Mouse (Mus musculus): ENCODE results near the gene Pard3. TPM values are rescaled to one million over a fixed set of nuclear protein-coding genes. Genes with fewer than 3 reads are reported as not detected.

Gene Pard3
- polyA plus RNA-seq, 1 experiment from 2014 or later: 24.2 TPM

DNA sequence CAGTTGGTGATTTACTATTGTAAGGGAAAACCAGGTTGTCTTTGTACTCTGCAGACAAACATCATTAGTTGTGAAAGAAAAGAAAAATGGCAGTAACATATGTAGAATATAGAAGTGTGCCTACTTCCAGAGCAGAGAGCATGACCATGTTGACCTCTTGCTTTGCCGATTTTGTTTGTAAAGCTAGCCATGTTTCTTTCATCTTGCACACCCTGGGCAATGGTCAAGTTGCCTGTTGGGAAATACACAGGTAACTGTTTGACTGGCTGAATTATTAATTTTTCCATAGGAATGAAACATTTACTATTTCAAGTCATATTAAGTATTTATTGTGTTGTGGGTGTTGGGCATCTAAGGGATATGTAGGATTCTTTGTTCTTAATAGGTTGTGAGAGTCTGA, 2.1 kb downstream of the Pard3 start:
- DNase-seq (ENCODE audit: low spot score): no peak
- H3K27me3 ChIP-seq (ENCODE audit: insufficient read depth, poor library complexity, severe bottlenecking): no peaks in the 10 kb centered on the region
- H3K27ac ChIP-seq: peak overlapping the region; percentile 99; the same call in 1 of the 2 replicates
- H3K4me1 ChIP-seq (replicated peaks): peaks cover 58% of the 10 kb centered on the region
- H3K9me3 ChIP-seq: no peaks in the 10 kb centered on the region
- H3K36me3 ChIP-seq: no peaks in the 10 kb centered on the region
- H3K4me3 ChIP-seq: peak overlapping the region; percentile 85
- 55% methylated on average over 1 of the region's 1 CpGs for WGBS

DNA sequence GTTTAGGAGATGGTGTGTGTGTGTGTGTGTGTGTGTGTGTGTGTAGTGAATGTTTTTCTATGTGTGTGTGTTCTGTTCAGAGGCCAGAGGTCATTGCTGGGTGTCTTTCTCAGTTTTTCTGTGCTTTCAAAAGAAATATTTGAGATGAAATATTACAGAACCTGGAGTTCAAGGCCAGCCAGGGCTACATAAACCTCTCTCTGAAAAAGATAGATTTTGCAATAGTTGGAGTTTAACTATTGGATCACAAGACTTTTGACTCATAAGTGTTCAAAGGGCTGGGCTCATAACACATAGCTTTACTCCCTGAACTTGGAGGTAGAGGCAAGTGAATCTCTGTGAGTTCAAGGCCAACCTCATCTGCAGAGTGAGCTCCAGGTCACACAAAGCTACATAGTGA, 2.8 kb downstream of the Pard3 start:
- peaks cover 64% of the 10 kb centered on the region for H3K4me1 ChIP-seq (replicated peaks)
- H3K9me3 ChIP-seq: no peaks in the 10 kb centered on the region
- H3K4me3 ChIP-seq: no peak overlapping the region; the same call in 1 of the 2 replicates
- H3K27me3 ChIP-seq (ENCODE audit: insufficient read depth, poor library complexity, severe bottlenecking): no peaks in the 10 kb centered on the region
- no peaks in the 10 kb centered on the region for H3K36me3 ChIP-seq
- DNase-seq (ENCODE audit: low spot score): no peak
- H3K27ac ChIP-seq: no peak overlapping the region

GRCm38 (mm10) chr8:127068719-127069118, 5.0 kb downstream of the Pard3 start:
- peaks cover 63% of the 10 kb centered on the region for H3K4me1 ChIP-seq (replicated peaks)
- 91% methylated on average over 3 of the region's 3 CpGs for WGBS
- no peaks in the 10 kb centered on the region for H3K9me3 ChIP-seq
- no peaks in the 10 kb centered on the region for H3K36me3 ChIP-seq
- H3K27ac ChIP-seq: no peak overlapping the region
- H3K27me3 ChIP-seq (ENCODE audit: insufficient read depth, poor library complexity, severe bottlenecking): no peaks in the 10 kb centered on the region
- no peak for DNase-seq (ENCODE audit: low spot score)
- no peak overlapping the region for H3K4me3 ChIP-seq

DNA sequence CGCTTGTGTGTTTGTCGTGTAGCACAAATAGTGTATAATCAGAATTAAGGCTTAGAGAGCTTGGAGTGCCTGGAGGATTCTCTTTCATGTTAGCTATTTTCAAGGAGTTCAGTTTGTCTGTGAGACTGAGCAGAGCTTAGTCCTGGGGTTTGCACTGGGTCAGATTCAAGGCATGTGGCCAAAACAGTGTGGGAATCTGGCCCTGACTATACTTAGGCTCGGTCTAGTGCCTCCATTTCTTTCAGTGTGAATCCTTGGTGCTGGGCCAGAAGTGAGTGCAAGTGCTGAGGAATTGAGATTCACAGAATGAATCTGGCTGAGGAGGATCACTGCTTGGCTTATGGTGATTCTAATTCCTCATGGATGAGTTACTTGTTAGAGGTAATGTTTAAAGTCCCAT, 6.5 kb downstream of the Pard3 start:
- Histone ChIP-seq H3K27ac (no peak overlapping the region), H3K9me3 (no peaks in the 10 kb centered on the region), H3K27me3 (ENCODE audit: insufficient read depth, poor library complexity, severe bottlenecking) (no peaks in the 10 kb centered on the region), H3K4me3 (no peak overlapping the region), H3K36me3 (no peaks in the 10 kb centered on the region), H3K4me1 (replicated peaks) (peaks cover 55% of the 10 kb centered on the region)
- WGBS: 88% methylated on average over 3 of the region's 3 CpGs
- no peak for DNase-seq (ENCODE audit: low spot score)

GRCm38 (mm10) chr8:127073052-127073618, 9.4 kb downstream of the Pard3 start:
- no peak for DNase-seq (ENCODE audit: low spot score)
- Histone ChIP-seq H3K4me1 (replicated peaks) (peaks cover 49% of the 10 kb centered on the region), H3K4me3 (no peak overlapping the region), H3K27me3 (ENCODE audit: insufficient read depth, poor library complexity, severe bottlenecking) (no peaks in the 10 kb centered on the region), H3K9me3 (no peaks in the 10 kb centered on the region), H3K27ac (no peak overlapping the region), H3K36me3 (no peaks in the 10 kb centered on the region)
- 70% methylated on average over 5 of the region's 5 CpGs for WGBS

- no peak overlapping the region for H3K27ac ChIP-seq
- no peak overlapping the region for H3K4me3 ChIP-seq
- DNase-seq (ENCODE audit: low spot score): no peak
- peaks cover 51% of the 10 kb centered on the region for H3K4me1 ChIP-seq (replicated peaks)
- 85% methylated on average over 7 of the region's 7 CpGs for WGBS
- H3K9me3 ChIP-seq: no peaks in the 10 kb centered on the region
- no peaks in the 10 kb centered on the region for H3K36me3 ChIP-seq
- H3K27me3 ChIP-seq (ENCODE audit: insufficient read depth, poor library complexity, severe bottlenecking): no peaks in the 10 kb centered on the region
Observed at GRCm38 (mm10) chr8:127076511-127076910, 12.8 kb downstream of the Pard3 start.

DNA sequence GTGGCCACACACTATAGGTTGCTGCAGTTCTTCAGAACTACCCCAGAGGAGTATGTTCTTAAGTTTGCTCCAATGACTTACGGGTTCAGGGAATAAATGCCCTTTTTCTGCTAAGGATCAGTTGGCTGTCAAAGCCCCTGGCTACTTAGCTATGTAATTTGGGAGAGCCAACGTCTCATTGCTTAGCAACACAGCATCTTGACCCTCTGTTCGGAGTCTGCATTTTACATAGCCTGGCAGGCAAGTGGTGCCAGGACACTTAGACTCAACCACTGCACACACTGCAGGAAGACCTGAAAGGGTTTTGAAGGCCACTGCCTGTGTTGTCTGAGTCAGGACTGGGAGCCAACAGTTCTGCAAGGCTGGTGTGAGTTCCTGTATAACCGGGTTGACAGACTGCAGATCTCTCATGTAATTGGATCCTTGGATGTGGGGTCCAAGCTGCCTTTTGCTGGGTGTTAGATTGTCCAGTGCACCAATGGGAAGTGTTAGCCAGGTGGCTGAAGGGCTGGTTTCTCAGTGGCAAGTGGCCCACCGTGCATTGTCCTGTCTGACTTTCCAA, 15.6 kb downstream of the Pard3 start:
- WGBS: 69% methylated on average over 5 of the region's 5 CpGs
- Histone ChIP-seq H3K27ac (no peak overlapping the region), H3K36me3 (no peaks in the 10 kb centered on the region), H3K27me3 (ENCODE audit: insufficient read depth, poor library complexity, severe bottlenecking) (no peaks in the 10 kb centered on the region), H3K4me1 (replicated peaks) (peaks cover 38% of the 10 kb centered on the region), H3K4me3 (no peak overlapping the region), H3K9me3 (no peaks in the 10 kb centered on the region)
- DNase-seq (ENCODE audit: low spot score): no peak

DNA sequence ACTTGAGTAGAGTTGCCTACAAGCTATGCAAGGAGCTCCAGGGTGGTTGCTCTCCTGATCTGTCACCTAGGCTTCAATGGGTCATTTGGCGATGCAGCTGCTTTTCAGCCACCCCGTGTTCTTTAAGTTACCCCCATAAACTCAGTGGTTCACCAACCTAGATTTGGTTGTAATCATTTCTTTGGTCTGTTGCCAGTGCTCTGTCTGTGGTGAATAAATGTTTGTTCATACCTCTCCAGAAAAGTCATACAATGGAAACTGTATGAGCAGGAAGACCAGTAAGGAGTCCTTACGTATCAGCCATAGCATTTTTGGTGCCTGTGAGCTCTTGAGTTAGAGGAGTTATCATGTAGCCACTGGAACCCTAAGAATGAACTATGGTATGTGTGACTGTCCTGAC, 17.6 kb downstream of the Pard3 start:
- Histone ChIP-seq H3K27ac (no peak overlapping the region), H3K27me3 (ENCODE audit: insufficient read depth, poor library complexity, severe bottlenecking) (no peaks in the 10 kb centered on the region), H3K4me3 (no peak overlapping the region), H3K4me1 (replicated peaks) (peaks cover 32% of the 10 kb centered on the region), H3K9me3 (no peaks in the 10 kb centered on the region), H3K36me3 (no peaks in the 10 kb centered on the region)
- 91% methylated on average over 3 of the region's 3 CpGs for WGBS
- no peak for DNase-seq (ENCODE audit: low spot score)

GRCm38 (mm10) chr8:127082486-127082885, 18.8 kb downstream of the Pard3 start:
- 91% methylated on average over 2 of the region's 2 CpGs for WGBS
- H3K4me3 ChIP-seq: no peak overlapping the region
- H3K27ac ChIP-seq: no peak overlapping the region
- peaks cover 28% of the 10 kb centered on the region for H3K4me1 ChIP-seq (replicated peaks)
- H3K36me3 ChIP-seq: no peaks in the 10 kb centered on the region
- no peak for DNase-seq (ENCODE audit: low spot score)
- no peaks in the 10 kb centered on the region for H3K27me3 ChIP-seq (ENCODE audit: insufficient read depth, poor library complexity, severe bottlenecking)
- H3K9me3 ChIP-seq: no peaks in the 10 kb centered on the region

GRCm38 (mm10) chr8:127084565-127084964, 20.9 kb downstream of the Pard3 start:
- 89% methylated on average over 6 of the region's 6 CpGs for WGBS
- H3K27ac ChIP-seq: no peak overlapping the region
- peaks cover 31% of the 10 kb centered on the region for H3K4me1 ChIP-seq (replicated peaks)
- no peak overlapping the region for H3K4me3 ChIP-seq
- no peak for DNase-seq (ENCODE audit: low spot score)
- no peaks in the 10 kb centered on the region for H3K9me3 ChIP-seq
- no peaks in the 10 kb centered on the region for H3K36me3 ChIP-seq
- H3K27me3 ChIP-seq (ENCODE audit: insufficient read depth, poor library complexity, severe bottlenecking): no peaks in the 10 kb centered on the region

DNA sequence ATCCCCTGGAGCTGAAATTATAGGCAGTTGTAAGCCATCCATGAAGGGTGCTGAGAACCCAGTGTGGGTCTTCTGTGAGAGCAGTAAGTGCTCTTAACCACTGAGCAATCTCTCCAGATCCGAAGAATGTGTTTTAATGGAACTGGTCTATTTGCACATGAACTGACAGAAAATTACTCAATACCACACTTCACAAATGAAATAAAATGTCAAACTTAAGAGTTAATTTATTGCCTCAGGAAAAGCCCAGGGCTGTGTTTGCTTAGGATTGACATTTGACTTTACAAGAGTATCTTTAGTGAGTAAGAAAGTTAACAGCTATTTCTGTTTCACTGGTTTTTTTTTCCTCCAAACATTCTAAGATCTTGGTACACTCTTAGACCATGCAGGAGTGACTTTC, 23.7 kb downstream of the Pard3 start:
- no peaks in the 10 kb centered on the region for H3K27me3 ChIP-seq (ENCODE audit: insufficient read depth, poor library complexity, severe bottlenecking)
- WGBS: 78% methylated on average over 1 of the region's 1 CpGs
- peaks cover 48% of the 10 kb centered on the region for H3K4me1 ChIP-seq (replicated peaks)
- DNase-seq (ENCODE audit: low spot score): no peak
- H3K36me3 ChIP-seq: no peaks in the 10 kb centered on the region
- no peaks in the 10 kb centered on the region for H3K9me3 ChIP-seq
- no peak overlapping the region for H3K4me3 ChIP-seq
- H3K27ac ChIP-seq: no peak overlapping the region

DNA sequence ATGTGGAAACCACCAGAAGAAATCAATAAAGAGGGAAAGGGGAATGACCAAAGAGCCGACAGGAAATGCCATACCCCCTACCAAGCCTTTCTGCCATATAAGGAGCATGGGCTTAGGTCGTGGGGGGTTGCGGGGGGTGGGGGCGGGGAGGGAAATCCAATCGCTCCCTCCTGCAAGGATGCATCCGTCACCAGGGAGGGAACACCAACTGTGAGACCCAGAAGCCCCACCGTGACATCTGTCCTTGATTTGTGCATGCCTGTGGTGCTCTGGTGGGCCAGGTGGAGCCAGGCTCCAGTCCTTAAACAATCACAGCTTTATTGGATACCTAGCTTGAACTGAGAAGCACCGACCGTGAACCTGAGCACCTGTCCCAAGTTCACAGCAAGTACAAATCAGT, 24.7 kb downstream of the Pard3 start:
- Histone ChIP-seq H3K9me3 (no peaks in the 10 kb centered on the region), H3K27ac (no peak overlapping the region), H3K36me3 (no peaks in the 10 kb centered on the region), H3K27me3 (ENCODE audit: insufficient read depth, poor library complexity, severe bottlenecking) (no peaks in the 10 kb centered on the region), H3K4me3 (no peak overlapping the region), H3K4me1 (replicated peaks) (peaks cover 56% of the 10 kb centered on the region)
- peak; percentile 31 for DNase-seq (ENCODE audit: low spot score)
- WGBS: 18% methylated on average over 9 of the region's 9 CpGs

GRCm38 (mm10) chr8:127089021-127089420, 25.3 kb downstream of the Pard3 start:
- DNase-seq (ENCODE audit: low spot score): no peak
- Histone ChIP-seq H3K27me3 (ENCODE audit: insufficient read depth, poor library complexity, severe bottlenecking) (no peaks in the 10 kb centered on the region), H3K27ac (no peak overlapping the region), H3K36me3 (no peaks in the 10 kb centered on the region), H3K4me1 (replicated peaks) (peaks cover 60% of the 10 kb centered on the region), H3K4me3 (no peak overlapping the region), H3K9me3 (no peaks in the 10 kb centered on the region)
- 70% methylated on average over 8 of the region's 8 CpGs for WGBS

DNA sequence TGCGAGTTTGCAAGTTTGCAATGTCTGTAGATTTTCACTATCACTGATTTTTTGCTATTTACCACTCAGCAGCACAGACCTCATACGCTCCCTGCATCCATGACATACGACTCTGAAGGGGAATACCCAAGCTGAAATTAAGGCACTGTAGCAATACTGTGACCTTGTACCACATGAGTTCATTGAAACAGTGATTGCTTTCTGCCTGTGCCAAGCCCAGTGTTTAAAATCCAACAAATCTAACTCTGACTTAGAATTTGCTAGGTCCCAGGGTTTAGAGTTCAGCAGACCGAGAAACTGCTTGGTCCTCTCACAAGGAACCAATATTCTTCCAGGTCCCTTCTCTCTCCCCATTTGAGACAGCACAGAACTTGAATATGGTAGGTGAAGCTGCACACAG, 26.7 kb downstream of the Pard3 start:
- WGBS: 86% methylated on average over 4 of the region's 4 CpGs
- Histone ChIP-seq H3K27ac (no peak overlapping the region), H3K4me3 (no peak overlapping the region), H3K9me3 (no peaks in the 10 kb centered on the region), H3K36me3 (no peaks in the 10 kb centered on the region), H3K27me3 (ENCODE audit: insufficient read depth, poor library complexity, severe bottlenecking) (no peaks in the 10 kb centered on the region), H3K4me1 (replicated peaks) (peaks cover 60% of the 10 kb centered on the region)
- no peak for DNase-seq (ENCODE audit: low spot score)

All from hindbrain, embryonic 10.5 days (tissue).